Mouse (Mus musculus) liver, adult 2 months (tissue): ENCODE measurements around the gene Map6. TPM values are rescaled to one million over a fixed set of nuclear protein-coding genes. Genes with fewer than 3 reads are reported as not detected.

ENCODE experiments used
- DNase-seq: peaks from one replicate; pipeline ENCODE4 v3.0.0-alpha.2; 2011; ENCODE audit warnings: low read depth, low spot score; ENCODE audit errors: extremely low read depth
- H3K27ac ChIP-seq: fragments of 200-500 bp; replicated peaks from 2 replicates; pipeline ENCODE4 v1.5.1; 2012; ENCODE audit warnings: low read depth, mild to moderate bottlenecking, control low read depth, inconsistent platforms, low read length; ENCODE audit not compliant: insufficient read depth
- H3K27me3 ChIP-seq: fragments of 200-500 bp; 2 replicates; pipeline ENCODE4 v1.6.1; 2012; ENCODE audit warnings: mild to moderate bottlenecking, moderate library complexity, low read length, inconsistent platforms; ENCODE audit not compliant: control insufficient read depth, insufficient read depth
- H3K36me3 ChIP-seq: fragments of 200-500 bp; 2 replicates; pipeline ENCODE4 v1.6.1; 2012; ENCODE audit warnings: low read length, inconsistent platforms; ENCODE audit not compliant: control insufficient read depth, insufficient read depth
- H3K4me1 ChIP-seq: fragments of 200-500 bp; 2 replicates; pipeline ENCODE4 v1.6.1; 2011; ENCODE audit warnings: low read length; ENCODE audit not compliant: control insufficient read depth, insufficient read depth
- H3K4me3 ChIP-seq: fragments of 200-500 bp; 2 replicates; pipeline ENCODE4 v1.5.1; 2011; ENCODE audit warnings: low read depth, mild to moderate bottlenecking, control low read depth, low read length, moderate library complexity; ENCODE audit not compliant: insufficient read depth
- H3K79me2 ChIP-seq: fragments of 200-500 bp; 2 replicates; pipeline ENCODE4 v1.6.1; 2012; ENCODE audit warnings: inconsistent platforms, mild to moderate bottlenecking, low read length, moderate library complexity; ENCODE audit not compliant: control insufficient read depth, insufficient read depth
- H3K9ac ChIP-seq: fragments of 200-500 bp; 2 replicates; pipeline ENCODE4 v1.6.1; 2012; ENCODE audit warnings: low read depth, mild to moderate bottlenecking, control low read depth, inconsistent platforms, low read length
- CTCF ChIP-seq: fragments of 200-500 bp; IDR thresholded peaks from 2 replicates; pipeline ENCODE4 v1.5.1; 2011; ENCODE audit warnings: low read depth, low read length, control low read depth
- POLR2A ChIP-seq: fragments of 200-500 bp; IDR thresholded peaks from 2 replicates; pipeline ENCODE4 v1.6.1; 2011; ENCODE audit warnings: low read length, control low read depth; ENCODE audit not compliant: insufficient read depth; ENCODE audit errors: extremely low read depth
- WGBS: fragments of 180-500 bp; shearing (Covaris S2); methylation state at CpG from one replicate; pipeline ENCODE4 v1.1.7; 2018; 5-methylcytosine and 5-hydroxymethylcytosine counted together
- polyA plus RNA-seq: library from polyadenylated mRNA; depleted of rRNA; stranded (reverse); fragments of >200 nt; gene quantifications from 2 replicates; pipeline ENCODE4 v1.2.3, GENCODE M21; 2012
- total RNA-seq: library from RNA; depleted of rRNA; stranded (reverse); fragments of >200 nt; gene quantifications from 2 replicates; pipeline ENCODE4 v1.2.3, GENCODE M21; 2014

Map6 gene
- total and polyA plus RNA-seq, 2 experiments = 0.04 TPM; not detected in 1

- H3K79me2 ChIP-seq = no peaks in the 10 kb centered on the region
- TF ChIP-seq POLR2A (no peak), CTCF (no peak)
- H3K4me1 ChIP-seq = no peaks in the 10 kb centered on the region
- no peak overlapping the region for H3K27ac ChIP-seq
- H3K9ac ChIP-seq = no peak overlapping the region
- H3K36me3 ChIP-seq = no peaks in the 10 kb centered on the region
- WGBS = 60% methylated on average over 4 of the region's 4 CpGs
- H3K4me3 ChIP-seq = no peak overlapping the region
- H3K27me3 ChIP-seq = no peaks in the 10 kb centered on the region
- DNase-seq = no peak
Observed at GRCm38 (mm10) chr7:99312058-99312457, 44.8 kb downstream of the Map6 start.

GRCm38 (mm10) chr7:99312671-99313143 lies 45.5 kb downstream of the Map6 start:
- Histone ChIP-seq H3K79me2 (no peaks in the 10 kb centered on the region), H3K4me1 (no peaks in the 10 kb centered on the region), H3K27ac (no peak overlapping the region), H3K36me3 (no peaks in the 10 kb centered on the region), H3K9ac (no peak overlapping the region), H3K4me3 (no peak overlapping the region), H3K27me3 (no peaks in the 10 kb centered on the region)
- TF ChIP-seq POLR2A = no peak
- no peak for TF ChIP-seq CTCF
- WGBS = 60% methylated on average over 8 of the region's 8 CpGs
- DNase-seq = peak; percentile 71

- Histone ChIP-seq H3K27me3 (no peaks in the 10 kb centered on the region), H3K4me3 (no peak overlapping the region), H3K36me3 (no peaks in the 10 kb centered on the region), H3K79me2 (no peaks in the 10 kb centered on the region), H3K9ac (no peak overlapping the region), H3K4me1 (no peaks in the 10 kb centered on the region), H3K27ac (no peak overlapping the region)
- DNase-seq = peak; percentile 54
- TF ChIP-seq POLR2A (no peak), CTCF (no peak)
- WGBS = 72% methylated on average over 8 of the region's 8 CpGs
Observed at GRCm38 (mm10) chr7:99313253-99313652, 46.0 kb downstream of the Map6 start.

GRCm38 (mm10) chr7:99314565-99314964 lies 47.3 kb downstream of the Map6 start:
- no peak for DNase-seq
- Histone ChIP-seq H3K4me3 (no peak overlapping the region), H3K4me1 (no peaks in the 10 kb centered on the region), H3K27me3 (no peaks in the 10 kb centered on the region), H3K27ac (no peak overlapping the region), H3K36me3 (no peaks in the 10 kb centered on the region), H3K9ac (no peak overlapping the region), H3K79me2 (no peaks in the 10 kb centered on the region)
- TF ChIP-seq CTCF (no peak), POLR2A (no peak)
- WGBS = 79% methylated on average over 4 of the region's 4 CpGs

- no peak for TF ChIP-seq POLR2A
- no peak for TF ChIP-seq CTCF
- 89% methylated on average over 7 of the region's 7 CpGs for WGBS
- H3K4me3 ChIP-seq = no peak overlapping the region
Observed at GRCm38 (mm10) chr7:99316207-99316606, 49.0 kb downstream of the Map6 start.

GRCm38 (mm10) chr7:99317475-99317874 lies 50.2 kb downstream of the Map6 start:
- Histone ChIP-seq H3K79me2 (no peaks in the 10 kb centered on the region), H3K27me3 (no peaks in the 10 kb centered on the region), H3K4me3 (no peak overlapping the region), H3K4me1 (no peaks in the 10 kb centered on the region), H3K9ac (no peak overlapping the region), H3K36me3 (no peaks in the 10 kb centered on the region), H3K27ac (no peak overlapping the region)
- WGBS = 81% methylated on average over 7 of the region's 7 CpGs
- TF ChIP-seq CTCF = no peak
- TF ChIP-seq POLR2A = no peak
- DNase-seq = no peak

More at GRCm38 (mm10) chr7:99316207-99316606, 49.0 kb downstream of the Map6 start:
- no peak overlapping the region for H3K27ac ChIP-seq
- no peaks in the 10 kb centered on the region for H3K27me3 ChIP-seq
- no peak for DNase-seq
- no peaks in the 10 kb centered on the region for H3K79me2 ChIP-seq
- H3K36me3 ChIP-seq = no peaks in the 10 kb centered on the region
- H3K9ac ChIP-seq = no peak overlapping the region
- no peaks in the 10 kb centered on the region for H3K4me1 ChIP-seq
